Mouse (Mus musculus) thymus, adult 2 months (tissue): ENCODE results near the gene Gpd1l.

Experiments used
- CTCF ChIP-seq: fragments of 200-500 bp; IDR thresholded peaks from 2 replicates; pipeline ENCODE4 v1.5.1; 2012; ENCODE audit warnings: mild to moderate bottlenecking, control low read depth, low read length, moderate library complexity, borderline replicate concordance; ENCODE audit not compliant: control insufficient read depth, poor library complexity, insufficient read depth; ENCODE audit errors: extremely low read depth
- POLR2A ChIP-seq: fragments of 200-500 bp; IDR thresholded peaks from 2 replicates; pipeline ENCODE4 v1.6.1; 2012; ENCODE audit warnings: mild to moderate bottlenecking, low read length, control low read depth, moderate library complexity; ENCODE audit not compliant: control insufficient read depth, poor library complexity, insufficient read depth; ENCODE audit errors: extremely low read depth

- TF ChIP-seq POLR2A, result no peak
- no peak for TF ChIP-seq CTCF
Observed at GRCm38 (mm10) chr9:114895919-114896318, 37.9 kb downstream of the Gpd1l start.
